Mouse (Mus musculus) C2C12 (cell line): ENCODE results near the gene Dnah14. TPM values are rescaled to one million over a fixed set of nuclear protein-coding genes. Genes with fewer than 3 reads are reported as not detected.

Source experiments
- H3K27me3 ChIP-seq: one replicate; pipeline ENCODE4 v1.6.1; 2011; ENCODE audit not compliant: control insufficient read depth, insufficient read depth, insufficient read length
- H3K36me3 ChIP-seq: one replicate; pipeline ENCODE4 v1.6.1; 2011; ENCODE audit not compliant: control insufficient read depth, insufficient read depth
- H3K4me3 ChIP-seq: one replicate; pipeline ENCODE4 v1.5.1; 2011; ENCODE audit warnings: mild to moderate bottlenecking, control low read depth; ENCODE audit not compliant: poor library complexity, insufficient read depth, severe bottlenecking
- H3K79me2 ChIP-seq: one replicate; pipeline ENCODE4 v1.6.1; 2011; ENCODE audit not compliant: control insufficient read depth, insufficient read depth
- H3K79me3 ChIP-seq: one replicate; pipeline ENCODE4 v1.6.1; 2011; ENCODE audit warnings: low read depth, control low read depth
- H3ac ChIP-seq: one replicate; pipeline ENCODE3; 2011; ENCODE audit warnings: low read depth; ENCODE audit not compliant: control insufficient read depth, insufficient read length
- CEBPB ChIP-seq: IDR thresholded peaks from one replicate; pipeline ENCODE4 v1.6.1; 2011; ENCODE audit warnings: low read depth, mild to moderate bottlenecking, control low read depth, moderate library complexity
- CTCF ChIP-seq: IDR thresholded peaks from one replicate; pipeline ENCODE4 v1.5.1; 2011; ENCODE audit not compliant: control insufficient read depth, insufficient read depth, insufficient read length
- FOSL1 ChIP-seq: IDR thresholded peaks from one replicate; pipeline ENCODE4 v1.8.0; 2011; ENCODE audit warnings: mild to moderate bottlenecking, low read length; ENCODE audit not compliant: poor library complexity, insufficient read depth, severe bottlenecking
- MAX ChIP-seq: IDR thresholded peaks from one replicate; pipeline ENCODE4 v1.6.1; 2011; ENCODE audit warnings: mild to moderate bottlenecking, control low read depth
- MYOD1 ChIP-seq: IDR thresholded peaks from one replicate; pipeline ENCODE4 v1.6.1; 2011; ENCODE audit warnings: low read depth; ENCODE audit not compliant: control insufficient read depth, insufficient read length
- MYOG ChIP-seq: IDR thresholded peaks from one replicate; pipeline ENCODE4 v1.6.1; 2011; ENCODE audit not compliant: control insufficient read depth, insufficient read length; ENCODE audit errors: extremely low read depth
- USF1 ChIP-seq: IDR thresholded peaks from one replicate; pipeline ENCODE4 v1.6.1; 2011; ENCODE audit warnings: low read depth, mild to moderate bottlenecking, control low read depth, moderate library complexity
- polyA plus RNA-seq: library from polyadenylated mRNA; unstranded; fragments of >200 nt; fragmentation: generic; extraction: Trizol; gene quantifications from one replicate; pipeline ENCODE4 v1.2.1, GENCODE M21; 2012; ENCODE audit warnings: missing spikeins

The Dnah14 gene
- polyA plus RNA-seq, 1 experiment: 0.50 TPM

DNA sequence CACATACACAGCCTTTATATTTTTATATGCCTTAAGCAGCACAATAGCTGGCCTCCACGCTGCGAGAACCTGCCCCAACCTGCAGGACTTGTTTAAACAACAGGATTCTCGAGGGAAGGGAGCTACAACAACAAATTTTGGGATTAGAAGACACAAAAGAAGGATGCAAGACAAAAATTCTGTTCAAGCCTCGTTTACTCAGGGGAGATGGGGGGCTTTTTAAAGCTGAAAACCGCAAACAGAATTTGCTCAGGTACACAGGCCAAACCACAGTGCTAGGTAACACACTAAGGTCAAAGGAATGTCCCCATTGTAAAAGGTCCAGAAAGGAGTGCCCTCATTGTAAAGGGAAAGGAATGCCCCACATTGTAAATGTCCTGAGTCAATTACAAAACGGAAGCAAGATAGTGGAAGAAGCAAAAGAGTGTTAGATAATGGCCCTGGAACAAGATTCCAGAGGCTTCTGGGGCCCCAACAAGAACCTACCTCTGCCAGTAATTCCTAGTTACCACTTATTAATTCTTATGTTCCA is 46.9 kb downstream of the Dnah14 start:
- Histone ChIP-seq H3K79me2 (no peaks in the 10 kb centered on the region), H3ac (no peak overlapping the region), H3K4me3 (no peak overlapping the region), H3K79me3 (no peaks in the 10 kb centered on the region), H3K36me3 (no peaks in the 10 kb centered on the region), H3K27me3 (no peaks in the 10 kb centered on the region)
- no peak for TF ChIP-seq MYOD1
- TF ChIP-seq USF1: no peak
- TF ChIP-seq CTCF: no peak

- H3K27me3 ChIP-seq: no peaks in the 10 kb centered on the region
- H3K79me3 ChIP-seq: no peaks in the 10 kb centered on the region
- H3K4me3 ChIP-seq: no peak overlapping the region
- no peaks in the 10 kb centered on the region for H3K79me2 ChIP-seq
- no peak overlapping the region for H3ac ChIP-seq
- TF ChIP-seq FOSL1 (no peak), MYOG (no peak), CTCF (no peak), USF1 (no peak), MAX (no peak), MYOD1 (no peak), CEBPB (no peak)
- no peaks in the 10 kb centered on the region for H3K36me3 ChIP-seq
Observed at GRCm38 (mm10) chr1:181624876-181625275, 48.5 kb downstream of the Dnah14 start.

- H3K79me3 ChIP-seq: no peaks in the 10 kb centered on the region
- no peaks in the 10 kb centered on the region for H3K79me2 ChIP-seq
- H3K4me3 ChIP-seq: no peak overlapping the region
- TF ChIP-seq MYOD1: no peak
- TF ChIP-seq USF1: no peak
- no peak for TF ChIP-seq CEBPB
- no peak for TF ChIP-seq MYOG
- TF ChIP-seq MAX: no peak
- TF ChIP-seq FOSL1: no peak
- no peak for TF ChIP-seq CTCF
- no peak overlapping the region for H3ac ChIP-seq
- H3K36me3 ChIP-seq: no peaks in the 10 kb centered on the region
- H3K27me3 ChIP-seq: no peaks in the 10 kb centered on the region
Observed at GRCm38 (mm10) chr1:181628276-181628675, 51.9 kb downstream of the Dnah14 start.

- Histone ChIP-seq H3ac (no peak overlapping the region), H3K79me2 (no peaks in the 10 kb centered on the region), H3K4me3 (no peak overlapping the region), H3K36me3 (no peaks in the 10 kb centered on the region), H3K27me3 (no peaks in the 10 kb centered on the region), H3K79me3 (no peaks in the 10 kb centered on the region)
- TF ChIP-seq CTCF (no peak), CEBPB (no peak), FOSL1 (no peak), MYOG (no peak), USF1 (no peak), MYOD1 (no peak), MAX (no peak)
Observed at GRCm38 (mm10) chr1:181631371-181631770, 55.0 kb downstream of the Dnah14 start.

DNA sequence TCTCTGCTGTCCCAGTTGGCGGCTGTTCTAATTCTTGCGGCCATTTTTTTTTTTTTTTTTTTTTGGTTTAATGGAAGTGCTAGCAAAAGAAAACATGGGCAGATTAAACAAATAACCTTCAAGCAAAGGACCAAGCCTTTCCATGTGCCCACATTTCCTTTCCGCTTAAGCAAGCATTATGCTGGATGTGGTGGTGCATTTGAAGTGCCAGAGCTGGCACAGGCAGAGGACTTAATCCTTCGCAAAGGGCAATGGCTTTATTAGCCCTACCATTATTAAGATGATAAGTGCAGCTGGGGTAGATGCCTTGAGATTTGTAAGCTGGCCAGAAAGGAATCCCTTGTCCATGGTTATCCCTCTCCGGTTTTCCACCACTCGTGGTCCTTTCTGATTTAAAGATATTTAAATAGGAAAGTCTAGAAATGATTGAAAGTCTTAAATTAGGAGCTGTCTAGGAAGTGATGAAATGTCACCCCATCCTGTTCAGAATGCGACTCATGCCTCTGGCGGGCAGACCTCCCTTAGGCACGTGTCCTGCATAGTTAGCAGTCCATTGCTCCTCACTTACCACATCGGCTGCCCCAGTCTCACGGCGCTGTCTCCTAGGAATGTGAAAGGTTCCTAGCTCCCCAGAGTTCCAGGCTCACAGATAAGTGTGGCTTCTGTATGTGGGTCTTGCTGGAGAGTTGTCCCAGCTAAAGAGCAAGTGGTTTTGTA is 61.8 kb downstream of the Dnah14 start:
- no peak overlapping the region for H3ac ChIP-seq
- no peak for TF ChIP-seq CTCF
- TF ChIP-seq FOSL1: no peak
- TF ChIP-seq CEBPB: no peak
- no peak for TF ChIP-seq MAX
- TF ChIP-seq MYOG: no peak
- TF ChIP-seq MYOD1: no peak
- no peak for TF ChIP-seq USF1
- no peaks in the 10 kb centered on the region for H3K79me3 ChIP-seq
- H3K4me3 ChIP-seq: no peak overlapping the region
- no peaks in the 10 kb centered on the region for H3K79me2 ChIP-seq
- H3K36me3 ChIP-seq: no peaks in the 10 kb centered on the region
- H3K27me3 ChIP-seq: no peaks in the 10 kb centered on the region

GRCm38 (mm10) chr1:181640383-181640782 is 64.0 kb downstream of the Dnah14 start:
- Histone ChIP-seq H3K4me3 (no peak overlapping the region), H3K79me2 (no peaks in the 10 kb centered on the region), H3K27me3 (no peaks in the 10 kb centered on the region), H3ac (no peak overlapping the region), H3K79me3 (no peaks in the 10 kb centered on the region), H3K36me3 (no peaks in the 10 kb centered on the region)
- TF ChIP-seq CEBPB: no peak
- TF ChIP-seq FOSL1: no peak
- no peak for TF ChIP-seq MYOG
- TF ChIP-seq MAX: no peak
- TF ChIP-seq MYOD1: no peak
- TF ChIP-seq USF1: no peak
- no peak for TF ChIP-seq CTCF
